Mouse (Mus musculus): ENCODE data around the gene Cmtm1. TPM values are rescaled to one million over a fixed set of nuclear protein-coding genes. Genes with fewer than 3 reads are reported as not detected.

The Cmtm1 gene
- polyA plus RNA-seq, 2 experiments = not detected

DNA sequence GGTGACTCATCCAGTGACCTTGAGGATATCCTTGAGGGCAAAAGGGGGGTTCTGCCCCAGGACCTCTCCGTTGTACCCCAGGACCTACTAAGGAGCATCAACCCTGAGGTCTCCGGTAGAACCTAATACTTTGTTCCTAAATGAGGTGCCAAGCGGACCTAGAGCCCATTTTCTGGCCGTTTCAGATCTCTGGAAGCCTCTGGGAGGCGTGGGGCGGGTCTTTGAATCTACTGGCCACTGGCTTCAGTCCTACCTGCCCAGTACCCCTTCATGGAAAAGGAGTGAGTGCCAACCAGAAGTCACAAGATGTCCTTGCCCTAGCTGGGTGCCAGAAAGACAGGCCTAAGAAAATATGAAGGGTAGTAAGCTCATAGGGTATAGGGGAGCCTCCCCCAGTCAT is 31.7 kb upstream of the Cmtm1 start:
- WGBS (ENCODE audit: insufficient replicate concordance) = 47% methylated on average over 6 of the region's 6 CpGs
- peaks cover 2% of the 10 kb centered on the region; the same call in 1 of the 2 replicates for H3K27me3 ChIP-seq (ENCODE audit: control insufficient read depth, insufficient read depth, low read length)
- H3K4me2 ChIP-seq (ENCODE audit: low read depth) = no peak overlapping the region; the same call in 1 of the 2 replicates
- TF ChIP-seq CTCF (IDR thresholded peaks at IDR 0.05; ENCODE audit: low read depth) (no peak), EP300 (IDR thresholded peaks at IDR 0.05; ENCODE audit: low read depth) (no peak)
- peak overlapping the region in 1 of 2 experiments; percentile 61; a peak in 1 of 4 replicates for H3K4me3 ChIP-seq (ENCODE audit: insufficient read depth in 1 of 2, low read depth in 2 of 2, low read length in 2 of 2)
- H3K4me1 ChIP-seq (replicated peaks; ENCODE audit: control insufficient read depth in 2 of 2, insufficient read depth in 2 of 2, low read length in 1 of 2) = 0 out of 4 replicates have a peak, but pooled peaks cover 0 to 2% of the 10 kb centered on the region in 2 experiments
- DNase-seq (ENCODE audit: low read depth in 3 of 3, low spot score in 3 of 3) (no peak), ATAC-seq (ENCODE audit: insufficient read depth) (no peak)
- H3K36me3 ChIP-seq (replicated peaks; ENCODE audit: control insufficient read depth, insufficient read depth, low read depth) = no peaks in the 10 kb centered on the region
- no peak overlapping the region for H3K9ac ChIP-seq (replicated peaks)
- H3K9me3 ChIP-seq (ENCODE audit: control insufficient read depth, low read length) = no peaks in the 10 kb centered on the region
- H3K27ac ChIP-seq = no peak overlapping the region

GRCm38 (mm10) chr8:104341106-104341561 is 31.2 kb upstream of the Cmtm1 start:
- Histone ChIP-seq H3K9ac (replicated peaks) (peak overlapping the region; percentile 52), H3K27me3 (ENCODE audit: control insufficient read depth, insufficient read depth, low read length) (peaks cover 2% of the 10 kb centered on the region; the same call in 1 of the 2 replicates), H3K27ac (no peak overlapping the region), H3K4me2 (ENCODE audit: low read depth) (peak overlapping the region; percentile 73), H3K4me3 (ENCODE audit: insufficient read depth in 1 of 2, low read depth in 2 of 2, low read length in 2 of 2) (peak overlapping the region; percentile 50 to 61), H3K9me3 (ENCODE audit: control insufficient read depth, low read length) (no peaks in the 10 kb centered on the region), H3K4me1 (replicated peaks; ENCODE audit: control insufficient read depth in 2 of 2, insufficient read depth in 2 of 2, low read length in 1 of 2) (0 out of 4 replicates have a peak, but pooled peaks cover 0 to 2% of the 10 kb centered on the region in 2 experiments), H3K36me3 (replicated peaks; ENCODE audit: control insufficient read depth, insufficient read depth, low read depth) (no peaks in the 10 kb centered on the region)
- peak; percentile 49 for ATAC-seq (ENCODE audit: insufficient read depth)
- peak in 1 of 3 experiments; percentile 28 for DNase-seq (ENCODE audit: low read depth in 3 of 3, low spot score in 3 of 3)
- TF ChIP-seq CTCF (IDR thresholded peaks at IDR 0.05; ENCODE audit: low read depth) (no peak), EP300 (IDR thresholded peaks at IDR 0.05; ENCODE audit: low read depth) (no peak)
- 1% methylated on average over 24 of the region's 24 CpGs for WGBS (ENCODE audit: insufficient replicate concordance)

DNA sequence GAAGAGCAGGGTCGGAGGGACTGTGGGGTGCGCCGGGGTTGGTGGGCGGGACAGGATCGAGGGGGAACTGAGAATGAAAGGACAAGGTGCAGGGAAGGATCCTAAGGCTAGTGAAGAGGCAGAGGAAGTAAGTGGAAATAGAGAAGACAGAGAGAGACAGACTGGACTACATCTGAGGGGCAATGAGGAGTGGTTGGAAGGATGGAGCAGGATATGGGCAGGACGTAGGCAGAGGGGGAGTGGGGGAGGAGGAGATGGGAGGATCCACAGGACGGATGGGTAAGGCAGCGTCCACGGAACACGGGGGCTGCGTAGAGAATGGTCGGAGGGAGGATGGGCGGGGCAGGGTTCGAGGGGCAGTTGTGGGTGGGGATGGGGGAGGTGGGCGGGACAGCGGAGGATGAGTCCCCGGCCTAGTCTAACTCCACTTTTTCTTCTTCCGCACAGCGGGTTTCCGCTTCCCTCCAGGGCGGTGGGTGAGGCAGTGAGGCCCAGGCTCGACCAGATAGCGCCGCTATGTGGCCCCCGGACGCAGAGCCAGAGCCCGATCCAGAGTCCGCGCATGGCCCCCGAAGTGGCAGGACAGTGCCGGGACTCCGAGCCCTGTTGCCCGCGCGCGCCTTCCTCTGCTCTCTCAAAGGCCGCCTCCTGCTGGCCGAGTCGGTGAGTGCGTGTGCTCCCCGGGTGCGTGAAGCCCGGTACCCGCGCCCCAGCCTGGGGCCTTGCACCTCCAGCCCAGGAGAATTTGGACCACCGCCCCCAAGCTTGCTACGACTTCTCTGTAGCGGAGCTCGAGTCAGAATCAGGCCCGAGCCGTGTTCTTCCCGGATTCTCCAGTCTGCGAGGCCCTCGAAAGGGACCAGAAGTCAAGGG is 30.5 kb upstream of the Cmtm1 start:
- H3K36me3 ChIP-seq (replicated peaks; ENCODE audit: control insufficient read depth, insufficient read depth, low read depth) = no peaks in the 10 kb centered on the region
- under 1% methylated on average over 44 of the region's 54 CpGs for WGBS (ENCODE audit: insufficient replicate concordance)
- H3K4me3 ChIP-seq (ENCODE audit: insufficient read depth in 1 of 2, low read depth in 2 of 2, low read length in 2 of 2) = peak overlapping the region; percentile 50 to 61
- peak overlapping the region; percentile 52 for H3K9ac ChIP-seq (replicated peaks)
- DNase-seq (ENCODE audit: low read depth in 3 of 3, low spot score in 3 of 3) = peak; percentile 17 to 35 (median 24)
- peak overlapping the region; percentile 73 for H3K4me2 ChIP-seq (ENCODE audit: low read depth)
- ATAC-seq (ENCODE audit: insufficient read depth) = peak; percentile 71
- no peaks in the 10 kb centered on the region for H3K9me3 ChIP-seq (ENCODE audit: control insufficient read depth, low read length)
- 0 out of 4 replicates have a peak, but pooled peaks cover 0 to 2% of the 10 kb centered on the region in 2 experiments for H3K4me1 ChIP-seq (replicated peaks; ENCODE audit: control insufficient read depth in 2 of 2, insufficient read depth in 2 of 2, low read length in 1 of 2)
- TF ChIP-seq EP300 (IDR thresholded peaks at IDR 0.05; ENCODE audit: low read depth) = no peak
- peak; percentile 72 for TF ChIP-seq CTCF (IDR thresholded peaks at IDR 0.05; ENCODE audit: low read depth)
- peaks cover 2% of the 10 kb centered on the region; the same call in 1 of the 2 replicates for H3K27me3 ChIP-seq (ENCODE audit: control insufficient read depth, insufficient read depth, low read length)
- no peak overlapping the region for H3K27ac ChIP-seq

DNA sequence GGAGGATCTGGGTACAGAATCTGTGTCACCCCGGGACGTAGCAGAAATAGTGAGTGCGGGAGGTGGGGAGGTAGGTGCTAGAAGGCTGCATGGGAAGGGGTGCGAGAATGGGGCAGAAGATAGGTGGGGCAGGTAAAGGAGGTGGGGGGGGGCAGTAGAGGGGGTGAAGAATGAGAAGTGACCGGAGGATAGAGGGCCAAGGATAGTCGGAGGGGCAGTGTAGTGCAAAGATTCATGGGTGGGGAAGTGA is 30.0 kb upstream of the Cmtm1 start:
- Histone ChIP-seq H3K4me3 (ENCODE audit: insufficient read depth in 1 of 2, low read depth in 2 of 2, low read length in 2 of 2) (peak overlapping the region; percentile 50 to 61; a peak in 3 of 4 replicates), H3K4me1 (replicated peaks; ENCODE audit: control insufficient read depth in 2 of 2, insufficient read depth in 2 of 2, low read length in 1 of 2) (0 out of 4 replicates have a peak, but pooled peaks cover 0 to 2% of the 10 kb centered on the region in 2 experiments), H3K9ac (replicated peaks) (no peak overlapping the region; the same call in 1 of the 2 replicates), H3K36me3 (replicated peaks; ENCODE audit: control insufficient read depth, insufficient read depth, low read depth) (no peaks in the 10 kb centered on the region), H3K27me3 (ENCODE audit: control insufficient read depth, insufficient read depth, low read length) (peaks cover 2% of the 10 kb centered on the region; the same call in 1 of the 2 replicates), H3K4me2 (ENCODE audit: low read depth) (peak overlapping the region; percentile 73), H3K27ac (no peak overlapping the region), H3K9me3 (ENCODE audit: control insufficient read depth, low read length) (no peaks in the 10 kb centered on the region)
- DNase-seq (ENCODE audit: low read depth in 3 of 3, low spot score in 3 of 3) (no peak), ATAC-seq (ENCODE audit: insufficient read depth) (no peak)
- WGBS (ENCODE audit: insufficient replicate concordance) = 4% methylated on average over 6 of the region's 6 CpGs
- no peak for TF ChIP-seq CTCF (IDR thresholded peaks at IDR 0.05; ENCODE audit: low read depth)
- TF ChIP-seq EP300 (IDR thresholded peaks at IDR 0.05; ENCODE audit: low read depth) = no peak

Data from liver, embryonic 14.5 days (tissue).